Mouse (Mus musculus) lung, postnatal 0 days (tissue): ENCODE results near the gene Klk1b24.

Source experiments
- CTCF ChIP-seq: IDR thresholded peaks from 2 replicates; pipeline ENCODE4 v1.5.1; 2016; ENCODE audit warnings: antibody characterized with exemption, mild to moderate bottlenecking
- EP300 ChIP-seq: IDR thresholded peaks from 2 replicates; pipeline ENCODE4 v1.6.1; 2016; ENCODE audit warnings: antibody characterized with exemption, mild to moderate bottlenecking, control low read depth

- TF ChIP-seq CTCF = no peak
- TF ChIP-seq EP300 = no peak
These were observed 27.6 kb downstream of the Klk1b24 start, which contains the start of gene Klk1b5 for GRCm38 (mm10) chr7:44215645-44216044.
